Mouse (Mus musculus) cerebellum, adult (tissue): Measurements from ENCODE around the gene Crybg2.
A peak's percentile ranks its signal among the peaks of the same experiment; 100 is the strongest.

ENCODE experiments used
- ATAC-seq: cut with Nextera tagmentation; 2 replicates; pipeline ENCODE4 v1.9.2; 2017; ENCODE audit warnings: mild to moderate bottlenecking, moderate library complexity, mixed read lengths; ENCODE audit not compliant: insufficient number of reproducible peaks, low FRiP score, low TSS enrichment

Gene Crybg2

DNA sequence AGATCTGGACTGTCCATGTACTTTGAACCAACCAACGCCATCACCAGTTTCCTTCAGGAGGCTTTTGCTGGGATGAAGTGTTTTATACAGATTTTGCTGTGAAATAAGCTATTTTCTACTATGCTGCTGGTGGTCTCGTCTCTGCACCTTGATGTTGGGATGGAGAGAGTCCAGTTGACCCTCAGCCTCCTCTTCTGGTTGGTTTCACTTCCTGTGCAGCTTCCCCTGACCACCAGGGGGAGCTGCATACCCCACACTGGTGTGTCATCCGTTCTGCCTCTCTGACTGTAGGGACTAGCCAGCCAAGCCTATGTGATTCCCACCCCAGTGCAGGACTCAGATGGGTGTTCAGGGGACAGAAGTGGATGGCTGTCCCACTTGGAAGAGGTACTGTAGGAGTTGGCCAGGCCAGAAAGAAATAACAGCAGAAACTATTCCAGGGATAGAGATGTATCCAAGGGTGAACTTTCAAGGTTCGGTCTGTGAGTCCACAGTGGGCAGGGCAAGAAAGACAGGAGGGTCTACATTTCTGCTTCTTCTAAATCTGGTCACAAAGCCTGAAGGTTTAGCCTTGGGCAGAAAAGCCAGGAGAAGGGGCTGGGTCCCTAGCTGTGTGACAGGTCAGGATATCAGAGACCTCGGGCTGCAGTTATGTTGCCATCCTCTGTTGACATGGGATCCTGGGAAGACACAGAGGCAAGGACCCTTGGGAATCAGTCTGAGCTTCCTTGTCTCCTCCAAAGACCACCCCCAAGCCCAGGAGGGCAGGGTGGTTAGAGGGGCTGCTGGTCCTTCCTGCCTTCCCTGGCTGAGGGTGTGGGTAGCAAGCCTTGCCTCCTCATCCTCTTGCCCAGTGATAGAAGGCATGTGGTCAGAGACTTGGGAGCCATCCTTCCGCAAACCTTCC is 32.0 kb downstream of the Crybg2 start:
- no peak for ATAC-seq

DNA sequence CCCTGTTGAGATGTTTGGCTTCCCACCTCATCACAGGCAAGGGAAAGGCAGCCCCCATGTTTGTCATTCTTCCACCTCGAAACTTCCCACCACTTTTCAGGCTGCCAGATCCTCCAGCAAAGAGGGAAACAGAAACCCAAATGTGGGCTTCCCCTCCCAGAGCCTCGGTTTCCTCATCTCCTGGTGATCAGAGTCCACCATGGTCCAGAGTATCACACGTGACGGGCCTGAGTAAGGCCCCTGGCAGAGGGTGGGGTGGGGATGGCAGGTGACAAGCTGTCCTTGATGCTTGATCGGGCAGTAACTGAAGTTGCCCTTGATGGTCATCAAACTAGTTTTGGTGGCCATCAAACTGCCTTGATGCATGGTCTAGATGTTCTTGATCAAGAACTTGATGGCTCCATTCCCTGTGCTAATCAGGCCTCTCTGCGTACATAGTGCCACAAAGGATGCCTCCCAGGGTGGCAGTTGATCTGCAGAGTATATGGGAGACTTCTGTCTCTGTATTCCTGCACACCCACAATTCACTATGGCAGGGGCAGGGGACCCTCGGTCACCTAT is 33.5 kb downstream of the Crybg2 start:
- no peak for ATAC-seq

DNA sequence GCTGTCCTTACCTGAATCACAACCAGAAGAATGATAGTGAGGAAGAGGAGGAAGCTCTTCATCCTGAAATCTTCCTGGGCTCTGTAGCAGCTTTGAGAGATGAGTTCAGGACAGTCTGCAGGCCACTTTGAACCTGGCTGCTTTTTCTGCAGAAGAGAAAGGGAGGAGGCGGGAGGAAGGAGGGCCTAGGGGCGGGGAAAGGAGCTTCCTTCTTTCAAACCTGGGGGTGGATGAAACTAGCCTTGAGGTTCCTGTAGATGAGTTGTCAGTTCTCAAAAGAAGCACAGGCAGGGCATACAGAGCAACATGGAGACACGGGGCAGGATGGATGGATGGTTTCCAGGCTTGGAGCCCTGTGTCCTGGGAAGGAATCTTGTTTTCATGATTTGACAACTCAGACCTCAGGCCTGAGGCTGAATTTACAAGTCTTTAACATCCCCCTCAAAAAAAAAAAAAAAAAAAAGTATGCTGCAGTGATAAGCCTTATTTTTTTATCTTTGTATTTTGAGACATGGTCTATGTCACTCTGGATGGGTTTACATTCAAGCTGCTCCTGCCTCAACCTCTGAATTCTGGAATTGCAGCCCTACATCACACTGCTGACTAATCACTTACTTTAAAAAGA is 34.4 kb downstream of the Crybg2 start, which contains the start of gene Cd52:
Gene Cd52 (minus strand): TSS at position 160 of the 625 bp plus-strand sequence.
- ATAC-seq, result no peak

GRCm38 (mm10) chr4:134096120-134096519 is 35.5 kb downstream of the Crybg2 start:
- no peak for ATAC-seq

DNA sequence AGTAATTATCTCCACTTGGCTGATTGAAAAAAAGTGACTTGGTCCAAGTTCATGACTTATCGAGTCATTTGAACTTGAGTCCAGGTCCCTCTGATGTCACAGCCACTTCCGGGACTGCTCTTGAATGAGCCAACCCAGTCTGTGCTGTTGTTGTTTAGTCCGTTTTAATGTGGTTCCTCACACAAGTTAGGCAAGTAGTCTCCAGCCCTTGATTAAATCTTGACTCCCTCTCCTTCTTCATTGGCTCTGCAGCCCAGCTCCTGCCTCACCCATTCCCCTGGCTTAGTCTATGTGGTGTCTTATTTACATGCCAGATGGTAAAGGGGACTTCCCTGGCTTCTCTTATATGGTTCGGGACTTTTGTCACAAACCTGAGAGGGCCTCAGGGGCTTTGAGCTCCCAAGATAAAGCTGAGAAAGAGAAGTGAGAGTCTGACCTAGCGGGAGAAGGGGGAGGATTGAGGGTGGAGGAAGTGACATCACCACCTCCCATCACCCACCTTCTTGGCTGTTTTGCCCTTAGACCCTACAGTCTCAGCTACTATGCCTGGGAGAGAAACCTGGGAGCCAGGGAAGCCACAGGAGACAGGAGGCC is 36.5 kb downstream of the Crybg2 start:
- no peak for ATAC-seq

GRCm38 (mm10) chr4:134098628-134099027 is 38.0 kb downstream of the Crybg2 start:
- ATAC-seq, result no peak

GRCm38 (mm10) chr4:134100245-134100644 is 39.6 kb downstream of the Crybg2 start:
- ATAC-seq, result no peak

- ATAC-seq, result peak; percentile 100
These were observed 41.5 kb downstream of the Crybg2 start, which contains the start of gene Ubxn11 for GRCm38 (mm10) chr4:134101979-134102741. Gene Ubxn11, plus strand, starts transcription at chr4:134102570.

DNA sequence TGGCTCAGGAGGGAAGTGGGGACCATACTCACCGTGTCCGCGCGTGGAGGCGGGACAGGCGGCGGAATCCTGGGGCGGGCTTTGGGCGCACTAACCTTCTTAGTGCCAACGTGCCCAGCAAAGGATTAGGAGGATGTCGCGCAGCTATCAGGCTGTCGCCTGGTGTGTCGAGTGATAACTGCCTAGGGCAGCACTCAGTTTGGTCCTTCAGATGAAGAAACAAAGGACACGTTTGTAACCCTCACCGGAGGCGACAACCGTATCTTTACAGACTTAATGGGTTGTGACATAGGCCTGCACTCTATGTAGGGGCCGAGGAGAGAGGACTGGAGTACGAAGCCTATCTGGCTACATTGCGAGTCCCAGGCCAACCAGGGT is 42.1 kb downstream of the Crybg2 start:
- peak; percentile 33; the same call in 1 of the 2 replicates for ATAC-seq

GRCm38 (mm10) chr4:134106105-134106504 is 45.5 kb downstream of the Crybg2 start:
- no peak for ATAC-seq

DNA sequence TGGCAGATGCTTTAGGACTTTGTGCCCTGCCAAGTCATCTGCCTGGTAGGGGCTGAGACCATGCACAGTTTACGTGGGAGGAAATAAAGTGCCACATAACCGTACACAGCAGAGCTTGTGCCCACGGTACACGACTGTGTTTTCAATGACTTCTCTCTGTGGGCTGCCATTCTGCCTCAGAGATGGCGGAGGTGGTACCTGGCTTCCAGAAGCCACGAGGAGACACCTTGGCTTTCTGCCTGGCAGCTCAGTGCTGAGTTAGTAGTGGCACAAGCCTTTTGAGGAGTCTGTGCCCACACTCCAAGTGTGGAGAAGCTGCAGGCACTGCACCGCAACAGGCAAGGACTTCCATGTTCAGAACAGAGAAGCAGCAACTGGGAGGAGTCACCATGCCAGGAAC is 47.1 kb downstream of the Crybg2 start:
- ATAC-seq, result no peak

DNA sequence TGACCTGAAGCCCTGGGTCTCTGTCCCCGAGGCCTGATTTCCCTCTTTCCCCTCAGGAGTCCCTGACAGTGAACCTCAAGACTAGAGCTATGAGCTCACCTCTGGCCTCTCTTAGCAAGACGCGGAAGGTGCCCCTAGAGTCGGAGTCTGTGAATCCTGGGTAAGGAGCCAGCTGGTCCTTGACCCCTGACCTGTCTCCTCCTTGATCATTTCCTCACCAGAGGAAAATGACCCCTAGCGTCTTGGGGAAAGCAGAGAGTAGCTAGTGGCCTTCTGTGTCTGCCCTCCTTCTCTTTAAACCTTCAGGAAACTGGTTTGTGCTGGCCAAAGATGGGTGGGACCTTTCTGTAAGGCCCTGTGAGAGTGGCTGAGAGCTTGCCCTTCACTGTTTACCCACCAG is 47.6 kb downstream of the Crybg2 start:
- no peak for ATAC-seq

DNA sequence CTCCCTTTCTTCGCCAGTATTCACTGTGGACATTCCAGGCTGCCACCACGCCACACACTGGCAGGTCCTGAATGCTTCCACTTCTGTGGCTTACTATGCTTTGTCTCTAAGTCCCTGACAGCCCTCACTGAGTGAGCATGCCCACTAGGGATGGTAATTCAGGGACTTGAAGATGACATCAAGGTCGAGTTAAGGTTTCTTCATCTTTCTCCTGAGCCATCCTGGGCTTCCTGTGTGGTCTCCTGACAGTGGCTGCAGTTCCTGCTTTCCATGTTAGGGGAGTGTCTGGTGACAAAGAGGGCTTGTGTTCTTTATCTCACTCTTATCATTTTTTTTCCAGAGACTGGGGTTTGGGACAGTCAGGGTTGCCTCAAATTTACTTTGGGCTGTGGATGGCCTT is 50.0 kb downstream of the Crybg2 start:
- ATAC-seq, result no peak

DNA sequence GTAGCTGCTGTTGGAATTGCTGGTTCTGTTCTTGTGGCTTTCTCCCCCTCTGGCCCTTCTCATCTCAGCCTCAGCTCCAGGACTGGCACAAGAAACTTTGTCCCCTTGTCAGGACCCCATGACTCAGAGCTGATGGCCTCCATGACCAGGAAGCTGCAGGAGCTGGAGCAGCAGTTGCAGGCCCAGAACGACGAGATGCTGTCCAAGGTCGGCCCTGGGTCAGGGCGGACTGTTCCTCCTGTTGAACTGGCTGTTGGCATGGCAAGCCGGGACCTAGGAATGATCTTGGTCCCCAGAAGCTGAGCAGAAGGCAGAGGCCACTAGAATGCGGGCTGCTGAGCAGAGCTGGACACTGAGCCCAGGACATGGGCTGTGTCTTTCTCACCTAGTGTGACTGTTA is 51.8 kb downstream of the Crybg2 start:
- no peak for ATAC-seq

- no peak for ATAC-seq
These were observed 52.9 kb downstream of the Crybg2 start for GRCm38 (mm10) chr4:134113356-134113994.

DNA sequence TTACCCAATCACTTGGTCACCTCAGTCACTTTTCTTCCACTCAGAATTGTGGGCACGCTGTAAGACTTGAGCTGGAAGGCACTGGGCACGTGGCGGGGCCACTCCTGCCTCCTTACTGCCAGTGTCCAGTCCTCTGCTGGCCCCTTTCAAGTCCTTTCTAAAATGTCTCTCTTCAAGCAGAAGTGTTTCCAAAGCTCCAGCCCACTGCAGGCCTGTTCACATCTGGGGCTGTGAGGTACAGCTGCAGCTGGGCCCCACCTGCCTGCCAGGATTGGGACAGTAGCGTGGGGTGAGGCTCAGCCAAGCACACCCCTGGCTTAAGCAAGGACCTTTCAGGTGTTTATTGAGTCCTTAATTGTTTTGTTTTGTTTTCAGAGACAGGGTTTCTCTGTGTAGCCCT is 53.4 kb downstream of the Crybg2 start:
- no peak for ATAC-seq

GRCm38 (mm10) chr4:134115215-134116144 is 54.9 kb downstream of the Crybg2 start:
- ATAC-seq, result no peak

GRCm38 (mm10) chr4:134116501-134116900 is 55.9 kb downstream of the Crybg2 start:
- no peak for ATAC-seq

- no peak for ATAC-seq
These were observed 56.4 kb downstream of the Crybg2 start for GRCm38 (mm10) chr4:134117012-134117411.
